Mouse (Mus musculus): ENCODE data around the gene Tldc1. TPM values are rescaled to one million over a fixed set of nuclear protein-coding genes. Genes with fewer than 3 reads are reported as not detected.

Gene Tldc1
- total RNA-seq, 2 experiments from 2014 or later: 14.5 to 15.3 TPM

DNA sequence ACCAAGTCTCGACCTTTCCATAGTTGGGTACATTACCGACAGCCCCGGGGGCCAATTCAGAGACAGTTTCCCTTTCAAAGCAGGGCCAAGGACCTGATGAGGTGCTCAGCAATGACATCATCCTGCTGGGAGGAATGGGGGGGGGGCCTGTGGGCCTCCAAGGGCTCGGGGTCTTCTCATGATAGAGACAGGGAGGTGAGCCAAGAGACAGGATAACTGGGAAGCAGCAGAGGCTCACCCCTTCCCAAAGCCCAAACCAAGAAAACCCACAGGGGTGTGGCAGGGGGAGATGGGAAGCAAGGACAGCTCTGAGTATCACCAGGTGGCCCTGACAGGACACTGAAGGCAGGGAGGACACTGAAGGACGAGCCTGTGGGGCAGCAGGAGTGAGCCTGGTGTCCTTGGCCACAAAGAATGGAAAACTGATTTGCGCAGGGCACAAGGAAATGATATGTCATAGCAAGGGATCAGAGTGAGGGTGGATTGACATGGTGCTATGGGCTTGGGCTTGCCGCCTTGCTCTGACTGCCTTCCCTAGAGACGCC lies 49.8 kb downstream of the Tldc1 start:
- no peak for DNase-seq (ENCODE audit: low spot score in 2 of 2)

DNA sequence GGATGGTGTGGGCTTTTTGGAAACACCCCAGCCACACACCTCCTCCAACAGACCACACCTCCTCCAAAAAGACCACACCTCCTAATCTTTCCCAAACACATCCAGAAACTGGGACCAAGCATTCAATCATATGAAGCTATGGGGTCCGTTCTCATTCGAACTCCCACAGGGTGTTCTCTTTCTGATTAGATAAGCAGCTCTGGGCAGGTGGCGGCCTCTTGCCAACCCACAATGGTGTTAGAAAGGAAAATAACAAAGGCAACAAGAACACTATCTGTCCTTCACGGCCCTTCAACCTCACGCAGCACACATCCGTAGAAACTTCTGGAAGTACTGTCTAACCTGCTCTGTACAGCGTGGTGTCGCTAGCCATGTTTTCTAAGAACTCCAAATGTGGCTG lies 51.1 kb downstream of the Tldc1 start:
- no peak for DNase-seq (ENCODE audit: low spot score in 2 of 2)

DNA sequence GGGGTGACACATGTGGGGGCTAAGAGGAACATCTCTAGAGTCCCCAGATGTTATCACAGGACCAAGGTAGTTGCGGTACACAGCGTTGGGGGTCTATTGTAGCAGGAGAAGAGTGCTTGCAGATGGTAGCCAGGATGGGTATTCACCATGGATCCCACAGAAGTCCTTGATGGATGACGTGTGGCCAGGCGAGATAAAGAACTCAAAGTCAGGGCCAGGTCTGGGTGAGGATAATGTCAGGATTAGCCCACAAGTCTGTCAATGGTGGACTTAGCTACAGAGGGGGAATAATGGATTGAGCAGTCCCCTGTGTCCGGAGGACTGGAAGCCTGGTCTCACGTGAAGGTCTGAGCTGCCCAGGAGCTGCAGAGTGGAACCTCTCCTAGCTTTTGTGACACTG lies 53.6 kb downstream of the Tldc1 start:
- no peak for DNase-seq (ENCODE audit: low spot score in 2 of 2)

DNA sequence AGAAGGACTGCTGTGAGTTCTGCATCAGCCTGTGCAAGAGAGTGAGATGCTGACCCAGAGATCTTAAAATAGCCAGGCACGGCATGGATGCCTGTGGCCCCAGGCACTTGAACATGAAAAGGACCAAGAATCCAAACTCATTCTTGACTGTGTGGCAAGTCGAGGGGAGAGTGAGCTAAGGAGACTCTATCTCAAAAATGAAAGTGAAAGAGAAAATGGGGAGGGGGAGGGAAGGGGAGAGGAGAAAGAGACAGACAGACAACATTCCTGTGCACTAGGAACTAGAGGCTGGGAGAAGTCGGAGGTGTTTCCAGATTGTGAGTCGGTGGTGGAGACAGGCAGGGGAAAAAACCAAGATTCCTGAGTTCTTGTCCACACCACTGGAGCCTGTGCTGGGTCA lies 54.5 kb downstream of the Tldc1 start:
- no peak for DNase-seq (ENCODE audit: low spot score in 2 of 2)

DNA sequence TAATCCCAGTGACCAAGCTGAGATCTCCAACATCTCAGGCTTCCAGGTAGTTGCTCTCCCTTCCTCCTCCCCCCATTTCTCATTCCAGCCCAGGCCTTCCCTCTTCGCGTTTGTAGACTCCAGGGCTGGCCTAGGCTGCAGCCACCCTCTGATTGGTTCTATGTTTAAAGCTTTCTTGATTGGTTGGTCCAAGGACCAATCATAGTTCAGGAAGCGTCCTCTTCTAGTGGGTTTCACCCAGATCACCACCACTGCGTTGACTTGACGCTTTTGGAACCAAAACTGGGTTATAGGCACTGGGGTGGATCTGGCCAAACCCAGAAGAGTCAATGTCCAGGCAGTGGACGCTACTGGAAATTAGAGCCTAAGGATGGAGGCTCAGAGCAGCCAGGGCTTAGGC lies 55.9 kb downstream of the Tldc1 start:
- DNase-seq (ENCODE audit: low spot score in 2 of 2): no peak

DNA sequence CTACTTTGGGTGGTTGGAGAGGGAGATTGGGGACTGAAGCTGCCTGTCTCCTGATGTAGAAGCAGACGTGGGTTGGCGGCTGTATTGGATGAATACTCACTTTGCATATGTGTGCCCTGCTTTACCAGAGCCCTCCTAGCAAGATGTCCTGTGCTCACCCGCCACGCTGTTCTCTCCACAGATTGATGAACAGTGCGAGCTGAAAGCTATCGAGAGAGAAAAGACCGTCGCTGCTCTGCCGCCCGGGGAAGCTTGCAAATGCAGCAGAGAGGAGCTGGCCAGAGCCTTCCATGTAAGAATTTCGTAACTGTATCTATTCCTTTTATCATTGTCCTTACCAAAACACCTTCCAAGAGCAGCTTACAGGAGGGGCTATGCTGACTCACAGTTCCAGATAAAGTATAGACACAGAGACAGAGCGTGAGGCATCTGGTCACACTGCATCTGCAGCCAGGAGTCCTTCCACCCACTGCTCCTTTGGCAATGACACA lies 59.2 kb downstream of the Tldc1 start:
- peak; percentile 50 to 54 for DNase-seq (ENCODE audit: low spot score in 2 of 2)

DNA sequence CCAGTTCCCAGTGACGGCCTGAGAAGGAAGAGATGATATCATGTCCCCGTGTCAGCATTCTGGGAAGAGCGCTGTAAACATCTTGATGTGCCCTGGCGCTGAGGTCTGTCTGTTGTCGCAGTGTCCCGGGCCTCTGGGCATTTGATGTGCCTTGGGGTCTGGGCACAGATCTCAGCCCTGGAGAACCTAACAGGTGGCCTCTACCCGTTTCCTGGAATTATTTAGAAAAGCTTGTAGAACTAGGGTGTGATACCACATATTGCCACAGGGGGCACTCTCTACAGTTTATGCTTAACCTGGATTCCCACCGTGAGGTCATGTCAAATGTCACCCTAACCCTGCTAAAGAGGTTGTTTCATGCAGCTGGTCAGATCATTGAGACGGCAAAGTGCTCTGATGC lies 60.5 kb downstream of the Tldc1 start:
- DNase-seq (ENCODE audit: low spot score in 2 of 2): no peak

DNA sequence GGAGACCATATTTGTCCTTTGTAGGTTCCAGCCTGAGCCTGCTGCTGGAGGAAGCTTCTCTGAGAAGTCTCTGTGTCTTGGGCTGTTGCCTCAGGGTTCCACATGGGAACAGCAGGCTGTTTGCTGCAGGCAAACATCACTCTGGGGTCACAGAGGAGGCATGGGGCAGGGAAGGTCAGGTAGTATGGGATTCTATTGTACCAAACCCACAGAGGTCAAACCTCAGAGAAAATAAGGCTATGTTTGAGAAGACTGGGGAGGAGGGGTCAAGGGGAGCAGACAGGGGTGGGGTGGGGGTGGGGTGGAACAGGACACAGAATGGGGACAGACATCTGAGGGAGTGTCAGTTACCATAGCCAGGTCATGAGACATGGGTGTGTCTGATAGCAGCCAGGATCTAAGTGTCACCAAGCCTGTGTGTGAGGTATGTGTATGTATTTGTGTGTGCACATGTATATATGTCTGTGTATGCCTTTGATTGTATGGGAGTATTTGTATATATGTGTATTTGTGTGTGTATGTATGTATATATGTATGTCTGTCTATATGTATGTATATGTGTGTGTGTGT lies 61.4 kb downstream of the Tldc1 start:
- DNase-seq (ENCODE audit: low spot score in 2 of 2): no peak

DNA sequence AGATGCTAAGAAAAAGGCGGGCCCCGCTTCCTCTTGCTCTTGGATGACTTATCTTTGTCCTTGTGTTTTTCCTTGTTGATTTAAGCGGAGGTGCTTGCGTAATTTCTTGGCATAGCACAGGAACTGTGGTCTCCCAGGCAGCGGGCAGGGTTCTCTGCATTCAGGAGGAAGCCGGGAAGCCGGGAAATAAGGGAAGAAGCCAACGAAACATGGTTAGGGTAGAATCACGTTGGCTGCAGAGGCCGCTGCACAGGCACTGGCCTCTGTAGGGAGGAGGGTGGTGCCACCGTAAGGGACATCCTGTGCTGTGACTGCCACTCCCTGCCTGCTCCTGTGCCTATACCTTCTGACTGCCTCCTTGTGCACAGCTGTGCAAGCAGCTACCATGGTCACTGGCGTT lies 63.0 kb downstream of the Tldc1 start:
- DNase-seq (ENCODE audit: low spot score in 2 of 2): no peak

DNA sequence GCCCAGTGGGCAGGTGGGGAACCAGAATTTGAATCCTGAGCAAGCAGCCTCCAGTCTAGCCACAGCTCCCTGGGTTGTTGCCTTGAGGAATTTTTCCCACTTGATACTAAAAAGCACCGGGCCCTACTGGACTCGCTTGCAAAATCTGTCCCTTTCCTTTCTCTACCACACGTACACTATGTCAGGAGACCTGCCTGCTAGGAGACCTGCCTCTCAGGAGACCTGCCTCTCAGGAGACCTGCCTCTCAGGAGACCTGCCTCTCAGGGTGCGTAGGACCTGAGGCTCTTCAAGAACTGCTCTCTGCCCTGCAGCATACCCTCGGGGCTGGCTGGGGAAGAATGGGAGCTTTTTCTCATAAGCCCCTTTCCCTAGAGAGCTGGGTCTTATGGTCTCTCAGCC lies 64.8 kb downstream of the Tldc1 start:
- DNase-seq (ENCODE audit: low spot score in 2 of 2): no peak

DNA sequence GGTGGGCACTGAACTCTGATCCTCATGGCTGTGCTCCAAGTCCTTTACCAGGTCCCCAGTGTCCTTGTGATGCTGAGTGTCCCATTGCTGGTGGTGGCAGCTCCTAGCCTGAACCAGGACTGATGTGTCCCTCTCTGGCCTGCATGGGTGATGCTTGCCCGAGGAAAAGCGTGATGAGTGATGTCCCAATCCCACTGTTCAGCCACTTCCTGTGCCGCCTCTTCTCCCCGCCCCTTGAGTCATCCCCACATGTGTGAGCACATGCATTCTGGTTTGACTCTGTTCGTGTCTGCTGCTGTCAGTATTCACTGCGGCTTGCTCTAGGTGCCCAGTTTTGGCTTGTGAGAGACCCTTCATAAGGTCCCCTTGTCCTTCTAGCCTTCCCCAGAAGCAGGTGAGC lies 66.0 kb downstream of the Tldc1 start:
- DNase-seq (ENCODE audit: low spot score in 2 of 2): no peak

Other genes with a start within 250 kb of the Tldc1 start
- gene Mbtps1, start 219.7 kb downstream of the Tldc1 start, total RNA-seq (2021): 10 to 100 TPM; 61.9 to 65.5 TPM
- 10 to 100 TPM; 47.2 to 55.7 TPM for gene Hsdl1, start 203.2 kb downstream of the Tldc1 start, total RNA-seq (2021)
- under 1 TPM; 0.19 to 0.21 TPM for gene Dnaaf1, start 203.2 kb downstream of the Tldc1 start, total RNA-seq (2021)
- gene Taf1c, start 173.2 kb downstream of the Tldc1 start, total RNA-seq (2021): 10 to 100 TPM; 10.7 to 12.3 TPM
- under 1 TPM; 0.37 to 0.45 TPM for gene Adad2, start 165.7 kb downstream of the Tldc1 start, total RNA-seq (2021)
- 1 to 10 TPM; 2.1 to 2.9 TPM for gene Kcng4, start 142.7 kb downstream of the Tldc1 start, total RNA-seq (2021)
- gene Wfdc1, start 112.1 kb downstream of the Tldc1 start, total RNA-seq (2021): 1 to 10 TPM; 8.3 to 10.0 TPM
- gene Atp2c2, start 78.4 kb downstream of the Tldc1 start, total RNA-seq (2021): 1 to 10 TPM; 1.9 to 2.1 TPM
- gene Cotl1, start 62.1 kb upstream of the Tldc1 start, total RNA-seq (2021): 10 to 100 TPM; 67.0 to 69.6 TPM
- gene Klhl36, start 83.8 kb upstream of the Tldc1 start, total RNA-seq (2021): 1 to 10 TPM; 7.7 to 8.8 TPM
- gene Usp10, start 131.9 kb upstream of the Tldc1 start, total RNA-seq (2021): 10 to 100 TPM; 87.0 to 94.9 TPM
- 1 to 10 TPM; 4.4 to 7.8 TPM for gene Gm20388, start 132.4 kb upstream of the Tldc1 start, total RNA-seq (2021)
- 1 to 10 TPM; 2.1 to 2.7 TPM for gene Crispld2, start 214.0 kb upstream of the Tldc1 start, total RNA-seq (2021)